Mouse (Mus musculus) liver, adult 2 months (tissue): ENCODE measurements around the gene Ulk4. TPM values are rescaled to one million over a fixed set of nuclear protein-coding genes. Genes with fewer than 3 reads are reported as not detected.
"Not testable (repeated sequence)": the region's sequence is repeated elsewhere in the genome, so short reads cannot be mapped to it uniquely, and the experiment has no call there.

ENCODE experiments used
- DNase-seq: peaks from one replicate; pipeline ENCODE4 v3.0.0-alpha.2; 2011; ENCODE audit warnings: low read depth, low spot score; ENCODE audit errors: extremely low read depth
- H3K27ac ChIP-seq: fragments of 200-500 bp; replicated peaks from 2 replicates; pipeline ENCODE4 v1.5.1; 2012; ENCODE audit warnings: low read depth, mild to moderate bottlenecking, control low read depth, inconsistent platforms, low read length; ENCODE audit not compliant: insufficient read depth
- H3K27me3 ChIP-seq: fragments of 200-500 bp; 2 replicates; pipeline ENCODE4 v1.6.1; 2012; ENCODE audit warnings: mild to moderate bottlenecking, moderate library complexity, low read length, inconsistent platforms; ENCODE audit not compliant: control insufficient read depth, insufficient read depth
- H3K36me3 ChIP-seq: fragments of 200-500 bp; 2 replicates; pipeline ENCODE4 v1.6.1; 2012; ENCODE audit warnings: low read length, inconsistent platforms; ENCODE audit not compliant: control insufficient read depth, insufficient read depth
- H3K4me1 ChIP-seq: fragments of 200-500 bp; 2 replicates; pipeline ENCODE4 v1.6.1; 2011; ENCODE audit warnings: low read length; ENCODE audit not compliant: control insufficient read depth, insufficient read depth
- H3K4me3 ChIP-seq: fragments of 200-500 bp; 2 replicates; pipeline ENCODE4 v1.5.1; 2011; ENCODE audit warnings: low read depth, mild to moderate bottlenecking, control low read depth, low read length, moderate library complexity; ENCODE audit not compliant: insufficient read depth
- H3K79me2 ChIP-seq: fragments of 200-500 bp; 2 replicates; pipeline ENCODE4 v1.6.1; 2012; ENCODE audit warnings: inconsistent platforms, mild to moderate bottlenecking, low read length, moderate library complexity; ENCODE audit not compliant: control insufficient read depth, insufficient read depth
- H3K9ac ChIP-seq: fragments of 200-500 bp; 2 replicates; pipeline ENCODE4 v1.6.1; 2012; ENCODE audit warnings: low read depth, mild to moderate bottlenecking, control low read depth, inconsistent platforms, low read length
- CTCF ChIP-seq: fragments of 200-500 bp; IDR thresholded peaks from 2 replicates; pipeline ENCODE4 v1.5.1; 2011; ENCODE audit warnings: low read depth, low read length, control low read depth
- POLR2A ChIP-seq: fragments of 200-500 bp; IDR thresholded peaks from 2 replicates; pipeline ENCODE4 v1.6.1; 2011; ENCODE audit warnings: low read length, control low read depth; ENCODE audit not compliant: insufficient read depth; ENCODE audit errors: extremely low read depth
- WGBS: fragments of 180-500 bp; shearing (Covaris S2); methylation state at CpG from one replicate; pipeline ENCODE4 v1.1.7; 2018; 5-methylcytosine and 5-hydroxymethylcytosine counted together
- polyA plus RNA-seq: library from polyadenylated mRNA; depleted of rRNA; stranded (reverse); fragments of >200 nt; gene quantifications from 2 replicates; pipeline ENCODE4 v1.2.3, GENCODE M21; 2012
- total RNA-seq: library from RNA; depleted of rRNA; stranded (reverse); fragments of >200 nt; gene quantifications from 2 replicates; pipeline ENCODE4 v1.2.3, GENCODE M21; 2014

Gene Ulk4
- total and polyA plus RNA-seq, 2 experiments, result under 0.01 to 0.24 TPM

- TF ChIP-seq POLR2A (no peak), CTCF (peak; percentile 50)
- DNase-seq, result peak; percentile 7
- Histone ChIP-seq H3K27me3 (no peaks in the 10 kb centered on the region), H3K36me3 (no peaks in the 10 kb centered on the region), H3K79me2 (no peaks in the 10 kb centered on the region), H3K9ac (no peak overlapping the region), H3K27ac (no peak overlapping the region), H3K4me3 (no peak overlapping the region), H3K4me1 (no peaks in the 10 kb centered on the region)
- WGBS, result 97% methylated on average over 3 of the region's 3 CpGs
These were observed 217.7 kb downstream of the Ulk4 start for GRCm38 (mm10) chr9:121059286-121059685.

- no peaks in the 10 kb centered on the region for H3K4me1 ChIP-seq
- H3K27me3 ChIP-seq, result no peaks in the 10 kb centered on the region
- no peak for TF ChIP-seq POLR2A
- TF ChIP-seq CTCF, result no peak
- no peak for DNase-seq
- no peak overlapping the region for H3K9ac ChIP-seq
- WGBS, result 91% methylated on average over 8 of the region's 8 CpGs
- H3K4me3 ChIP-seq, result no peak overlapping the region
- no peak overlapping the region for H3K27ac ChIP-seq
- H3K36me3 ChIP-seq, result no peaks in the 10 kb centered on the region
- no peaks in the 10 kb centered on the region for H3K79me2 ChIP-seq
These were observed 218.5 kb downstream of the Ulk4 start for GRCm38 (mm10) chr9:121058538-121058937.

- 88% methylated on average over 7 of the region's 7 CpGs for WGBS
- no peaks in the 10 kb centered on the region for H3K4me1 ChIP-seq
- no peaks in the 10 kb centered on the region for H3K27me3 ChIP-seq
- H3K27ac ChIP-seq, result no peak overlapping the region
- no peak for DNase-seq
- no peak overlapping the region for H3K9ac ChIP-seq
- TF ChIP-seq POLR2A (no peak), CTCF (no peak)
- H3K79me2 ChIP-seq, result no peaks in the 10 kb centered on the region
- H3K36me3 ChIP-seq, result no peaks in the 10 kb centered on the region
- no peak overlapping the region for H3K4me3 ChIP-seq
These were observed 218.9 kb downstream of the Ulk4 start for GRCm38 (mm10) chr9:121058116-121058515.

GRCm38 (mm10) chr9:121057401-121057800 is 219.6 kb downstream of the Ulk4 start:
- H3K27me3 ChIP-seq, result no peaks in the 10 kb centered on the region
- no peaks in the 10 kb centered on the region for H3K36me3 ChIP-seq
- WGBS, result 68% methylated on average over 9 of the region's 9 CpGs
- no peak overlapping the region for H3K27ac ChIP-seq
- no peak for DNase-seq
- TF ChIP-seq CTCF (no peak), POLR2A (no peak)
- H3K4me1 ChIP-seq, result no peaks in the 10 kb centered on the region
- no peak overlapping the region for H3K9ac ChIP-seq
- H3K4me3 ChIP-seq, result no peak overlapping the region
- H3K79me2 ChIP-seq, result no peaks in the 10 kb centered on the region

- H3K4me3 ChIP-seq, result no peak overlapping the region
- 91% methylated on average over 3 of the region's 3 CpGs for WGBS
- TF ChIP-seq CTCF (no peak), POLR2A (no peak)
- no peak overlapping the region for H3K9ac ChIP-seq
- no peaks in the 10 kb centered on the region for H3K36me3 ChIP-seq
- no peaks in the 10 kb centered on the region for H3K27me3 ChIP-seq
- DNase-seq, result no peak
- no peaks in the 10 kb centered on the region for H3K4me1 ChIP-seq
- H3K79me2 ChIP-seq, result no peaks in the 10 kb centered on the region
- H3K27ac ChIP-seq, result no peak overlapping the region
These were observed 220.5 kb downstream of the Ulk4 start for GRCm38 (mm10) chr9:121056526-121056925.

- H3K4me3 ChIP-seq, result no peak overlapping the region
- no peak for DNase-seq
- H3K36me3 ChIP-seq, result no peaks in the 10 kb centered on the region
- no peak overlapping the region for H3K27ac ChIP-seq
- H3K4me1 ChIP-seq, result no peaks in the 10 kb centered on the region
- no peaks in the 10 kb centered on the region for H3K27me3 ChIP-seq
- H3K9ac ChIP-seq, result no peak overlapping the region
- 83% methylated on average over 5 of the region's 5 CpGs for WGBS
- no peak for TF ChIP-seq POLR2A
- no peak for TF ChIP-seq CTCF
- no peaks in the 10 kb centered on the region for H3K79me2 ChIP-seq
These were observed 221.0 kb downstream of the Ulk4 start for GRCm38 (mm10) chr9:121056036-121056435.

- H3K9ac ChIP-seq, H3K4me3 ChIP-seq, DNase-seq, H3K27ac ChIP-seq, H3K27me3 ChIP-seq, H3K4me1 ChIP-seq, H3K36me3 ChIP-seq, H3K79me2 ChIP-seq: not testable (repeated sequence)
- 83% methylated on average over 9 of the region's 9 CpGs for WGBS
These were observed 231.3 kb downstream of the Ulk4 start for GRCm38 (mm10) chr9:121045657-121046056.
